In genomic region chr4:149855180-149855891, GRCm38 (mm10) we compare ENCODE assay signal across 8 mouse cellular contexts.
DNase-seq lines count a peak whose midpoint lies in the region; ATAC-seq and TF ChIP-seq lines count a peak whose summit lies in the region.

No protein-coding gene starts in this region.

- H3K4me1 ChIP-seq in forebrain, embryonic 12.5 days: peaks cover 20% of the 10 kb centered on the region
- H3K4me1 ChIP-seq in forebrain, embryonic 14.5 days (ENCODE audit: control insufficient read depth, insufficient read depth, low read length): peaks cover 4% of the 10 kb centered on the region
- H3K4me1 ChIP-seq in midbrain, postnatal 0 days (ENCODE audit: insufficient read depth, low read length): peaks cover 9% of the 10 kb centered on the region
- H3K4me1 ChIP-seq in midbrain, embryonic 11.5 days (ENCODE audit: control insufficient read depth, insufficient read depth, low read length): peaks cover 7% of the 10 kb centered on the region
- H3K4me1 ChIP-seq in limb, embryonic 10.5 days: peaks cover 36% of the 10 kb centered on the region
- peaks cover 19% of the 10 kb centered on the region for H3K4me1 ChIP-seq in neural tube, embryonic 14.5 days (ENCODE audit: control insufficient read depth, insufficient read depth, low read length)

- no peak for DNase-seq in forebrain, embryonic 14.5 days (ENCODE audit: low spot score)
- no peak for DNase-seq in midbrain, postnatal 0 days (ENCODE audit: low spot score)
- DNase-seq in midbrain, embryonic 11.5 days (ENCODE audit: low spot score, missing footprints): no peak
- no peak for DNase-seq in limb, embryonic 10.5 days (ENCODE audit: low spot score)
- DNase-seq in lung, postnatal 36 days: no peak

- no peak overlapping the region for H3K27ac ChIP-seq in forebrain, embryonic 12.5 days
- no peak overlapping the region for H3K27ac ChIP-seq in forebrain, embryonic 14.5 days (ENCODE audit: low read depth, low read length)
- H3K27ac ChIP-seq in midbrain, postnatal 0 days (ENCODE audit: low read depth, low read length): no peak overlapping the region
- H3K27ac ChIP-seq in midbrain, embryonic 11.5 days (ENCODE audit: low read depth, low read length): no peak overlapping the region
- peak overlapping the region; percentile 86; the same call in 1 of the 2 replicates for H3K27ac ChIP-seq in limb, embryonic 10.5 days
- peak overlapping the region; percentile 79 for H3K27ac ChIP-seq in neural tube, embryonic 14.5 days (ENCODE audit: low read depth, low read length)

- no peak for ATAC-seq in forebrain, embryonic 12.5 days (ENCODE audit: low FRiP score)
- no peak for ATAC-seq in forebrain, embryonic 14.5 days
- ATAC-seq in midbrain, postnatal 0 days (ENCODE audit: low FRiP score): no peak
- no peak for ATAC-seq in midbrain, embryonic 11.5 days (ENCODE audit: low FRiP score)
- no peak for ATAC-seq in neural tube, embryonic 14.5 days (ENCODE audit: low read depth)
- ATAC-seq in activated CD4-positive, CD25-positive, alpha-beta regulatory T cell, adult 4 months: no peak

- H3K4me3 ChIP-seq in forebrain, embryonic 12.5 days (replicated peaks): no peak overlapping the region
- no peak overlapping the region for H3K4me3 ChIP-seq in forebrain, embryonic 14.5 days (ENCODE audit: low read depth, low read length)
- no peak overlapping the region for H3K4me3 ChIP-seq in midbrain, postnatal 0 days (ENCODE audit: low read depth, low read length)
- H3K4me3 ChIP-seq in midbrain, embryonic 11.5 days (ENCODE audit: low read depth, low read length): no peak overlapping the region
- no peak overlapping the region for H3K4me3 ChIP-seq in limb, embryonic 10.5 days
- no peak overlapping the region for H3K4me3 ChIP-seq in neural tube, embryonic 14.5 days (ENCODE audit: low read depth, low read length)

- H3K36me3 ChIP-seq in forebrain, embryonic 12.5 days (replicated peaks): no peaks in the 10 kb centered on the region
- H3K36me3 ChIP-seq in forebrain, embryonic 14.5 days (ENCODE audit: control insufficient read depth, insufficient read depth, low read length): no peaks in the 10 kb centered on the region
- no peaks in the 10 kb centered on the region for H3K36me3 ChIP-seq in midbrain, postnatal 0 days (ENCODE audit: insufficient read depth, low read length)
- no peaks in the 10 kb centered on the region for H3K36me3 ChIP-seq in midbrain, embryonic 11.5 days (ENCODE audit: control insufficient read depth, insufficient read depth, low read length)
- no peaks in the 10 kb centered on the region for H3K36me3 ChIP-seq in limb, embryonic 10.5 days
- no peaks in the 10 kb centered on the region for H3K36me3 ChIP-seq in neural tube, embryonic 14.5 days (ENCODE audit: control insufficient read depth, insufficient read depth, low read length)

- H3K9me3 ChIP-seq in forebrain, embryonic 12.5 days: no peaks in the 10 kb centered on the region
- H3K9me3 ChIP-seq in forebrain, embryonic 14.5 days (replicated peaks; ENCODE audit: control insufficient read depth, low read length): no peaks in the 10 kb centered on the region
- no peaks in the 10 kb centered on the region for H3K9me3 ChIP-seq in midbrain, postnatal 0 days (ENCODE audit: low read length)
- H3K9me3 ChIP-seq in midbrain, embryonic 11.5 days (ENCODE audit: control insufficient read depth, low read length): no peaks in the 10 kb centered on the region
- no peaks in the 10 kb centered on the region for H3K9me3 ChIP-seq in limb, embryonic 10.5 days (replicated peaks)
- H3K9me3 ChIP-seq in neural tube, embryonic 14.5 days (ENCODE audit: control insufficient read depth, low read length): no peaks in the 10 kb centered on the region

- no peak for TF ChIP-seq CTCF in midbrain, postnatal 0 days (IDR thresholded peaks at IDR 0.05)

- peak overlapping the region; percentile 33; the same call in 1 of the 2 replicates for H3K9ac ChIP-seq in forebrain, embryonic 12.5 days
- no peak overlapping the region for H3K9ac ChIP-seq in forebrain, embryonic 14.5 days (ENCODE audit: low read length)
- H3K9ac ChIP-seq in midbrain, postnatal 0 days (replicated peaks; ENCODE audit: low read length, poor library complexity, severe bottlenecking): peak overlapping the region; percentile 42; the same call in 1 of the 2 replicates
- H3K9ac ChIP-seq in midbrain, embryonic 11.5 days (ENCODE audit: low read length): no peak overlapping the region
- no peak overlapping the region for H3K9ac ChIP-seq in neural tube, embryonic 14.5 days (replicated peaks; ENCODE audit: low read depth, low read length)

- no peak overlapping the region for H3K4me2 ChIP-seq in forebrain, embryonic 12.5 days
- no peak overlapping the region for H3K4me2 ChIP-seq in forebrain, embryonic 14.5 days (ENCODE audit: low read length)
- H3K4me2 ChIP-seq in midbrain, postnatal 0 days (ENCODE audit: low read depth, low read length, poor library complexity, severe bottlenecking): no peak overlapping the region; the same call in 1 of the 2 replicates
- no peak overlapping the region for H3K4me2 ChIP-seq in midbrain, embryonic 11.5 days
- H3K4me2 ChIP-seq in neural tube, embryonic 14.5 days (ENCODE audit: low read depth, low read length): peak overlapping the region; percentile 52; the same call in 1 of the 2 replicates

- H3K27me3 ChIP-seq in forebrain, embryonic 12.5 days: peaks cover 8% of the 10 kb centered on the region
- H3K27me3 ChIP-seq in forebrain, embryonic 14.5 days (replicated peaks; ENCODE audit: control insufficient read depth, insufficient read depth, low read length): no peaks in the 10 kb centered on the region
- H3K27me3 ChIP-seq in midbrain, postnatal 0 days (ENCODE audit: insufficient read depth, low read length): no peaks in the 10 kb centered on the region
- H3K27me3 ChIP-seq in midbrain, embryonic 11.5 days (ENCODE audit: control insufficient read depth, insufficient read depth, low read length): no peaks in the 10 kb centered on the region
- no peaks in the 10 kb centered on the region for H3K27me3 ChIP-seq in limb, embryonic 10.5 days (ENCODE audit: low read depth, poor library complexity, severe bottlenecking)
- H3K27me3 ChIP-seq in neural tube, embryonic 14.5 days (ENCODE audit: control insufficient read depth, insufficient read depth, low read length): no peaks in the 10 kb centered on the region

- WGBS in forebrain, embryonic 12.5 days: 73% methylated on average over 10 of the region's 10 CpGs
- 71% methylated on average over 10 of the region's 10 CpGs for WGBS in forebrain, embryonic 14.5 days
- 57% methylated on average over 10 of the region's 10 CpGs for WGBS in midbrain, postnatal 0 days
- WGBS in midbrain, embryonic 11.5 days: 77% methylated on average over 10 of the region's 10 CpGs
- 86% methylated on average over 10 of the region's 10 CpGs for WGBS in limb, embryonic 10.5 days
- 44% methylated on average over 10 of the region's 10 CpGs for WGBS in neural tube, embryonic 14.5 days

Comparison
In these comparisons a context has a peak if more than half of its experiments do, and no peak if none do; other contexts are left out.
1. H3K9ac ChIP-seq: peak in forebrain, embryonic 12.5 days (single experiment) and midbrain, postnatal 0 days (single experiment); none in forebrain, embryonic 14.5 days (single experiment), midbrain, embryonic 11.5 days (single experiment) and neural tube, embryonic 14.5 days (single experiment).
2. H3K27ac ChIP-seq: peak in limb, embryonic 10.5 days (single experiment) and neural tube, embryonic 14.5 days (single experiment); none in forebrain, embryonic 12.5 days (single experiment), forebrain, embryonic 14.5 days (single experiment), midbrain, postnatal 0 days (single experiment) and midbrain, embryonic 11.5 days (single experiment).